Mouse (Mus musculus) gastrocnemius, postnatal 4 days (tissue): ENCODE results near the gene Ccdc189. TPM values are rescaled to one million over a fixed set of nuclear protein-coding genes. Genes with fewer than 3 reads are reported as not detected.
"Not testable (repeated sequence)": the region's sequence is repeated elsewhere in the genome, so short reads cannot be mapped to it uniquely, and the experiment has no call there.

Source experiments
- DNase-seq, 2 experiments: peaks; one replicate each; pipeline ENCODE4 v3.0.0; 2021 to 2022; ENCODE audit warnings: low spot score in 2 of 2, mixed read lengths in 2 of 2
- long read RNA-seq, 2 experiments: library from polyadenylated mRNA; stranded (forward); transcript quantifications; one replicate each; pipeline ENCODE4 v2.0.0; 2021
- total RNA-seq, 2 experiments: library from RNA; stranded (reverse); gene quantifications; 2 replicates each; pipeline ENCODE4 v1.2.3; 2021

Ccdc189 gene
- total RNA-seq = 1 to 10 TPM; 5.0 to 5.1 TPM
- long read RNA-seq, experiment 1, partial matches to known transcripts = 0 of 5 reads
- long read RNA-seq, experiment 1, other reads (novel, unspliced or antisense) = 2 of 5 reads
- long read RNA-seq, experiment 2, partial matches to known transcripts = 0 of 4 reads
- long read RNA-seq, experiment 2, other reads (novel, unspliced or antisense) = 1 of 4 reads

GRCm38 (mm10) chr7:127588011-127588871 lies at the start of gene Ccdc189, which contains the start of gene Rnf40:
Gene Ccdc189 (minus strand): TSS chr7:127588595.
Gene Rnf40 (plus strand): TSS chr7:127588767.
- DNase-seq = peak; percentile 69 to 89

- DNase-seq = peak; percentile 63 to 81
Measured at GRCm38 (mm10) chr7:127636963-127637362, 48.6 kb upstream of the Ccdc189 start.

- no peak for DNase-seq
Measured at GRCm38 (mm10) chr7:127631416-127631815, 43.0 kb upstream of the Ccdc189 start.

- no peak for DNase-seq
Measured at GRCm38 (mm10) chr7:127628646-127629045, 40.3 kb upstream of the Ccdc189 start.

- no peak for DNase-seq
Measured at GRCm38 (mm10) chr7:127626471-127626870, 38.1 kb upstream of the Ccdc189 start.

- no peak for DNase-seq
Measured at GRCm38 (mm10) chr7:127626039-127626438, 37.6 kb upstream of the Ccdc189 start.

- DNase-seq = not testable (repeated sequence)
Measured at GRCm38 (mm10) chr7:127618402-127618801, 30.0 kb upstream of the Ccdc189 start.

- no peak for DNase-seq
Measured at GRCm38 (mm10) chr7:127617962-127618361, 29.6 kb upstream of the Ccdc189 start.

- DNase-seq = no peak
Measured at GRCm38 (mm10) chr7:127616881-127617280, 28.5 kb upstream of the Ccdc189 start.

- no peak for DNase-seq
Measured at GRCm38 (mm10) chr7:127616336-127616735, 27.9 kb upstream of the Ccdc189 start.

GRCm38 (mm10) chr7:127614891-127615843 lies 26.8 kb upstream of the Ccdc189 start, which contains the start of gene Zfp629:
Gene Zfp629 (minus strand): TSS chr7:127615797.
- peak; percentile 45 to 79 for DNase-seq

- DNase-seq = peak in 1 of 2 experiments; percentile 60
Measured at GRCm38 (mm10) chr7:127614511-127614890, 26.1 kb upstream of the Ccdc189 start.

GRCm38 (mm10) chr7:127614091-127614490 lies 25.7 kb upstream of the Ccdc189 start:
- no peak for DNase-seq

- DNase-seq = no peak
Measured at GRCm38 (mm10) chr7:127613501-127613900, 25.1 kb upstream of the Ccdc189 start.

GRCm38 (mm10) chr7:127611561-127611960 lies 23.2 kb upstream of the Ccdc189 start:
- no peak for DNase-seq

- DNase-seq = no peak
Measured at GRCm38 (mm10) chr7:127611011-127611410, 22.6 kb upstream of the Ccdc189 start.

GRCm38 (mm10) chr7:127607150-127607549 lies 18.8 kb upstream of the Ccdc189 start:
- DNase-seq = no peak

GRCm38 (mm10) chr7:127604256-127604655 lies 15.9 kb upstream of the Ccdc189 start:
- DNase-seq = no peak

GRCm38 (mm10) chr7:127602903-127603302 lies 14.5 kb upstream of the Ccdc189 start:
- no peak for DNase-seq

GRCm38 (mm10) chr7:127601735-127602134 lies 13.3 kb upstream of the Ccdc189 start:
- DNase-seq = no peak

GRCm38 (mm10) chr7:127600612-127601011 lies 12.2 kb upstream of the Ccdc189 start:
- DNase-seq = no peak
